Mouse (Mus musculus): Measurements from ENCODE around the gene Maco1. TPM values are rescaled to one million over a fixed set of nuclear protein-coding genes. Genes with fewer than 3 reads are reported as not detected.

Gene Maco1
- 39.2 and 48.2 TPM in 2 replicates for polyA plus RNA-seq (2016; fragmentation: Nextera tagmentation; extraction: Ambion mirVana)

- peak within 1 kb of the TSS; percentile 99 for H3K27ac ChIP-seq
- WGBS = under 1% methylated on average over 30 of the region's 38 CpGs
- peak within 1 kb of the TSS; percentile 95 for H3K4me3 ChIP-seq
- peaks cover 22% of the 10 kb centered on the region for H3K27me3 ChIP-seq (ENCODE audit: insufficient read depth, poor library complexity, severe bottlenecking)
- H3K9me3 ChIP-seq = no peaks in the 10 kb centered on the region
- peaks cover 38% of the 10 kb centered on the region for H3K4me1 ChIP-seq (replicated peaks)
- H3K36me3 ChIP-seq = no peaks in the 10 kb centered on the region
- DNase-seq (ENCODE audit: low spot score) = peak; percentile 99
Measured at GRCm38 (mm10) chr4:134853259-134853636, at the start of gene Maco1. Gene Maco1 (minus strand): TSS chr4:134853345.

- H3K36me3 ChIP-seq = peaks cover 100% of the 10 kb centered on the region
- H3K27ac ChIP-seq = no peak overlapping the region
- H3K4me1 ChIP-seq (replicated peaks) = no peaks in the 10 kb centered on the region
- no peak overlapping the region for H3K4me3 ChIP-seq
- no peaks in the 10 kb centered on the region for H3K27me3 ChIP-seq (ENCODE audit: insufficient read depth, poor library complexity, severe bottlenecking)
- WGBS = 90% methylated on average over 8 of the region's 8 CpGs
- no peak for DNase-seq (ENCODE audit: low spot score)
- H3K9me3 ChIP-seq = no peaks in the 10 kb centered on the region
Measured at GRCm38 (mm10) chr4:134901126-134901525, 48.0 kb upstream of the Maco1 start.

GRCm38 (mm10) chr4:134897256-134897655 lies 44.1 kb upstream of the Maco1 start:
- Histone ChIP-seq H3K9me3 (no peaks in the 10 kb centered on the region), H3K36me3 (peaks cover 88% of the 10 kb centered on the region), H3K27me3 (ENCODE audit: insufficient read depth, poor library complexity, severe bottlenecking) (no peaks in the 10 kb centered on the region), H3K27ac (no peak overlapping the region), H3K4me3 (no peak overlapping the region), H3K4me1 (replicated peaks) (peaks cover 6% of the 10 kb centered on the region; the same call in 1 of the 2 replicates)
- 79% methylated on average over 6 of the region's 6 CpGs for WGBS
- DNase-seq (ENCODE audit: low spot score) = no peak

GRCm38 (mm10) chr4:134892096-134892495 lies 39.0 kb upstream of the Maco1 start:
- no peaks in the 10 kb centered on the region for H3K27me3 ChIP-seq (ENCODE audit: insufficient read depth, poor library complexity, severe bottlenecking)
- peaks cover 37% of the 10 kb centered on the region for H3K36me3 ChIP-seq
- peaks cover 6% of the 10 kb centered on the region; the same call in 1 of the 2 replicates for H3K4me1 ChIP-seq (replicated peaks)
- H3K4me3 ChIP-seq = no peak overlapping the region
- H3K9me3 ChIP-seq = no peaks in the 10 kb centered on the region
- DNase-seq (ENCODE audit: low spot score) = no peak
- WGBS = 82% methylated on average over 6 of the region's 6 CpGs
- H3K27ac ChIP-seq = no peak overlapping the region

GRCm38 (mm10) chr4:134884364-134884763 lies 31.2 kb upstream of the Maco1 start:
- Histone ChIP-seq H3K4me3 (no peak overlapping the region), H3K27me3 (ENCODE audit: insufficient read depth, poor library complexity, severe bottlenecking) (no peaks in the 10 kb centered on the region), H3K27ac (no peak overlapping the region), H3K4me1 (replicated peaks) (peaks cover 6% of the 10 kb centered on the region), H3K36me3 (no peaks in the 10 kb centered on the region), H3K9me3 (no peaks in the 10 kb centered on the region)
- no peak for DNase-seq (ENCODE audit: low spot score)
- WGBS = 89% methylated on average over 4 of the region's 4 CpGs

- WGBS = 87% methylated on average over 10 of the region's 10 CpGs
- no peak overlapping the region for H3K4me3 ChIP-seq
- peaks cover 12% of the 10 kb centered on the region for H3K4me1 ChIP-seq (replicated peaks)
- H3K9me3 ChIP-seq = no peaks in the 10 kb centered on the region
- no peak overlapping the region for H3K27ac ChIP-seq
- H3K36me3 ChIP-seq = no peaks in the 10 kb centered on the region
- DNase-seq (ENCODE audit: low spot score) = no peak
- H3K27me3 ChIP-seq (ENCODE audit: insufficient read depth, poor library complexity, severe bottlenecking) = no peaks in the 10 kb centered on the region
Measured at GRCm38 (mm10) chr4:134883808-134884207, 30.7 kb upstream of the Maco1 start.

GRCm38 (mm10) chr4:134883266-134883665 lies 30.1 kb upstream of the Maco1 start:
- DNase-seq (ENCODE audit: low spot score) = peak; percentile 24
- Histone ChIP-seq H3K27ac (no peak overlapping the region), H3K36me3 (no peaks in the 10 kb centered on the region), H3K4me1 (replicated peaks) (peaks cover 13% of the 10 kb centered on the region), H3K27me3 (ENCODE audit: insufficient read depth, poor library complexity, severe bottlenecking) (no peaks in the 10 kb centered on the region), H3K4me3 (no peak overlapping the region), H3K9me3 (no peaks in the 10 kb centered on the region)
- 35% methylated on average over 7 of the region's 7 CpGs for WGBS

GRCm38 (mm10) chr4:134880041-134880440 lies 26.9 kb upstream of the Maco1 start:
- no peaks in the 10 kb centered on the region for H3K9me3 ChIP-seq
- DNase-seq (ENCODE audit: low spot score) = no peak
- H3K27me3 ChIP-seq (ENCODE audit: insufficient read depth, poor library complexity, severe bottlenecking) = no peaks in the 10 kb centered on the region
- H3K4me3 ChIP-seq = peak overlapping the region; percentile 48
- no peak overlapping the region for H3K27ac ChIP-seq
- H3K4me1 ChIP-seq (replicated peaks) = peaks cover 15% of the 10 kb centered on the region
- H3K36me3 ChIP-seq = no peaks in the 10 kb centered on the region
- WGBS = 30% methylated on average over 6 of the region's 6 CpGs

- Histone ChIP-seq H3K9me3 (no peaks in the 10 kb centered on the region), H3K4me1 (replicated peaks) (peaks cover 15% of the 10 kb centered on the region), H3K27ac (no peak overlapping the region), H3K27me3 (ENCODE audit: insufficient read depth, poor library complexity, severe bottlenecking) (no peaks in the 10 kb centered on the region), H3K4me3 (peak overlapping the region; percentile 48), H3K36me3 (no peaks in the 10 kb centered on the region)
- 2% methylated on average over 17 of the region's 17 CpGs for WGBS
- DNase-seq (ENCODE audit: low spot score) = peak; percentile 71
Measured at GRCm38 (mm10) chr4:134879410-134879981, 26.4 kb upstream of the Maco1 start.

- H3K27me3 ChIP-seq (ENCODE audit: insufficient read depth, poor library complexity, severe bottlenecking) = peaks cover 8% of the 10 kb centered on the region; the same call in 1 of the 2 replicates
- no peak overlapping the region for H3K4me3 ChIP-seq
- no peak for DNase-seq (ENCODE audit: low spot score)
- peaks cover 15% of the 10 kb centered on the region for H3K4me1 ChIP-seq (replicated peaks)
- H3K36me3 ChIP-seq = no peaks in the 10 kb centered on the region
- no peak overlapping the region for H3K27ac ChIP-seq
- WGBS = 77% methylated on average over 9 of the region's 9 CpGs
- no peaks in the 10 kb centered on the region for H3K9me3 ChIP-seq
Measured at GRCm38 (mm10) chr4:134876171-134876570, 23.0 kb upstream of the Maco1 start.

- Histone ChIP-seq H3K9me3 (no peaks in the 10 kb centered on the region), H3K27ac (no peak overlapping the region), H3K36me3 (no peaks in the 10 kb centered on the region), H3K4me1 (replicated peaks) (peaks cover 27% of the 10 kb centered on the region), H3K4me3 (no peak overlapping the region), H3K27me3 (ENCODE audit: insufficient read depth, poor library complexity, severe bottlenecking) (peaks cover 49% of the 10 kb centered on the region)
- 50% methylated on average over 2 of the region's 2 CpGs for WGBS
- no peak for DNase-seq (ENCODE audit: low spot score)
Measured at GRCm38 (mm10) chr4:134871950-134872349, 18.8 kb upstream of the Maco1 start.

- Histone ChIP-seq H3K4me3 (no peak overlapping the region), H3K4me1 (replicated peaks) (peaks cover 27% of the 10 kb centered on the region), H3K9me3 (no peaks in the 10 kb centered on the region), H3K36me3 (no peaks in the 10 kb centered on the region), H3K27ac (no peak overlapping the region), H3K27me3 (ENCODE audit: insufficient read depth, poor library complexity, severe bottlenecking) (peaks cover 49% of the 10 kb centered on the region)
- no peak for DNase-seq (ENCODE audit: low spot score)
- WGBS = 49% methylated on average over 4 of the region's 4 CpGs
Measured at GRCm38 (mm10) chr4:134871477-134871876, 18.3 kb upstream of the Maco1 start.

- WGBS = 52% methylated on average over 7 of the region's 7 CpGs
- Histone ChIP-seq H3K4me1 (replicated peaks) (peaks cover 24% of the 10 kb centered on the region), H3K27me3 (ENCODE audit: insufficient read depth, poor library complexity, severe bottlenecking) (peaks cover 49% of the 10 kb centered on the region), H3K4me3 (peak overlapping the region; percentile 16; the same call in 1 of the 2 replicates), H3K27ac (peak overlapping the region; percentile 31), H3K36me3 (no peaks in the 10 kb centered on the region), H3K9me3 (no peaks in the 10 kb centered on the region)
- no peak for DNase-seq (ENCODE audit: low spot score)
Measured at GRCm38 (mm10) chr4:134869815-134870375, 16.8 kb upstream of the Maco1 start.
